Mouse (Mus musculus) kidney, postnatal 14 days (tissue): Measurements from ENCODE around the gene Selenov.
A peak's percentile ranks its signal among the peaks of the same experiment; 100 is the strongest.

ENCODE experiments used
- DNase-seq: peaks from one replicate; pipeline ENCODE4 v3.0.0; 2022; ENCODE audit warnings: mixed read lengths

Gene Selenov

DNA sequence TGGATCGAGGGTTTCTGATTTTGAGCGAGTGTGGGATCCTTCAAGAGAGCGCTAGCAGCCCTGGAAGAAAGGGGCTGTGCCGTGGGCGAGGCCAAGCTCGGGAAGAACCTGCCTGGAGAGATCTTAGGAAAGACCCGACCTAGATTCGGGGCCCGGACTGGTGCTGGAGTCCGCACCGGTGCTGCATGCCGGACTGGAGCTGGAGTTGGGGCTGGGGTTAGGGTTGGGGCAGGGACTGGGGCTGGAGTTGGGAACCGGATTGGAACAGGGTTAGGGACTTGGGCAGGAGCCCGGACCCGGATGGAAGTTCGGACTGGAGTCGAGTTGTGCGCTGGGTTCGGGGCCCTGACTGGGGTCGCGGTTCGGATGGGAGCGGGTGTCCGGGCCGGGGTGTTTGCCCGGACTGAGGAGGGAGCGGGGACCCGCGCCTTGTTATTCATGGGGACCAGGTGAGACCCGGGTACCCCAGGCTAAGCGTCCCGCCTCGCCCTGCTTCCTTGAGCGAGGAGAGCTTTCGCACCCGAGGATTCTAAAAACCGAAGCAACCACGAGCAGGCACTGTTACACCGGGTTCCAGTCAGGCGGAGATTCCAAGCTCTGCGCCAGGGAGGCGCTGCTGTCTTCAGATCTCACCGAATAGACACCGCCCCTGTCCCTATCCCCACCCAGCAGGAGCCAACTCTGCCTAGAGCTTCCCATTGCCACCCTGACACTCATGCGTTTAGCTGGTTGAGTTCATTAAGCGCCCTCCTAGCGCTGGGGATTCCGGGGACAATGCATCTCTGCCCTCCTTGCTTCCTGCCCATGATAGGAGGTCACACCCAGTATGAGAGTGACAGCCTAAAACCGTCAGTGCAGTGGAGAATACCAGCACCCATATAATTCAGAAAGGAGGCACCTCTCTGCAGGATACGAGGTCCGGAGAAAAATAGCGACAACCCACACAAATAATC is at the start of gene Selenov:
Gene Selenov (minus strand): TSS at position 549 of the 953 bp plus-strand sequence.
- DNase-seq, result peak; percentile 16

DNA sequence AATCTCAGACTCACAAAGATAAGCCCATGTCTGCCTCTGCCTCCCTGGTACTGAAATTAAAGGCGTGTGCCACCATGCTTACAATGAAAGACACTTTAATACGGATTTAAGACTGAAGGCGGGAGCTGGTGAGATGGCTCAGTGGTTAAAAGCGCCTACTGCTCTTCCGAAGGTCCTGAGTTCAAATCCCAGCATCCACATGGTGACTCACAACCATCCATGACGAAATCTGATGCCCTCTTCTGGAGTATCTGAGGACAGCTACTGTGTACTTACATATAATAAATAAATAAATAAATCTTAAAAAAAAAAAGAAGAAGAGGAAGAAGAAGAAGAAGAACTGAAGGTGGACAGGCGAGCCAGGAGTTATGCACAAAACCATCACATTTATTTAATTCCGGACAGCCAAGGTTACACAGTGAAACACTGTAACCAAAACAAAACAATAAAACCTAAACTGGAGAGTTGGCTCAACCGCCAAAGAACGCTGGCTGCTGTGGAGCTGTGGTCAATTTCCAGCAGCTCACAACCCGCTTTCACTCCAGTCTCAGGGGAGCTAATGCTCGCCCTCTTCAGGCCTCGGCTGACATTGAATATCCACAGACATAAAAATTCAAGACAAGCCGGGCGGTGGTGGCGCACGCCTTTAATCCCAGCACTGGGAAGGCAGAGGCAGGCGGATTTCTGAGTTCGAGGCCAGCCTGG is 48.4 kb upstream of the Selenov start:
- DNase-seq, result peak; percentile 74

DNA sequence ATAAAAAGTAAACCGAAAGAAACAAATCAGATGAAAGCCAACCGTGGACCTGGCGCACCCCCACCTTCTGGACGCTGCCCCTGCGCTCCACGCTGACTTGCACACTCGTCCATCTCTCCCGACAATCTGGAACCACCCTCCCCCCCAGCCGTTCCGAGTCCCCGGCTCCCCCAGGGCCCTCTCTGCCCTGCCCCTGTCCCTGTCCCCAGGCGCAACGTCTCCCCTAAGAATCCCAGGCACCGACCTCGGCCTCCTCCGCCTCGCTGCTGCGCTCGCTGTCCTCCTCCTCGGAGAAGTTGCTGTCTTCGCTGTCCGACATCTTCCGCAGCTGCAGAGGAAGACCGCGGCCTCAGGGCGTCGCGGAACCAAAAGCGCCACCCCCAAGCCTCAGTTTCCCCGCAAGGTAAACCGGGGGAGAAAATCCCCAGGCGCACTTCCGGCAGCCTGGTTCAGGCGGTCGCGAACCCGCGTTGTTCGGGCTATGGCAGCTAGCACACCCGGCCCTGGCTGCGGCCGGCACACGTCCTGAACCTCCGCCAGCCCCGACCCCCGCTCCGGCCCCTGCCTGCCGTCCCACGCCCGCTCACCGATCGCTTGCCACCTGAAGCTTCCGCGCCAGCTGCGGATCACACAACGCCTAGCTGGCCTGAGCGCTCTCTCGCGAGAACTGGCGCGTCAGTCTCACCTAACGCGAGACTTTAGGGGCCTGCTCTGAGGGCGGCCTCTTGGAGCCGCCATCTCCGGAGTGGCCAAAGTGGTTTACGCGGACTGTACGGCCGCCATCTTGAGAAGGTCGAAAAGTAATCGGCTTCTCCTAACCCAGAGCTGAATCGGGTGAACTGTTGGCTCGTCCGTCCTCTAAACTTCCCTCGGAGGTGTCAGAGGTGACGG is 47.4 kb upstream of the Selenov start, which contains the start of gene Supt5:
Gene Supt5 (minus strand): TSS at position 639 of the 891 bp plus-strand sequence.
- DNase-seq, result peak; percentile 99

DNA sequence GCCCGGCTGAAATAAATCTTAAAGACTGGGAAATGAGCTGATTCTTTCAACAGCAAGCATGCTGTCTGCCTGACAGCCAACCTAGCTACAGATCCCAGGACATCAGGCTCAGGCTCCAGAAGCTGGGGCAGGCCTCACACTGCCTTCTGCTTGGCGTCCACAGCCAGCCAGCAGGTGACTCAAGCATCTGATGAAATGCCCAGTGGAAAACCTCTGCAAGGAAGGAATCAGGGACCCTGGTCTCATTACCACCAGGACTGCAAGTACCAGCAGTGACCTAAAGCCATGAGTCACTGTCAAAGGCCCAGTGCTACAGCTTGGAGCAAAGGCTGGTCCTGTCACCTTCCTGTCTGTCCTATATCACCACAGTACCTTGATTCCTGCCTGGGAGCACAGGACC is 44.5 kb upstream of the Selenov start:
- DNase-seq, result no peak

DNA sequence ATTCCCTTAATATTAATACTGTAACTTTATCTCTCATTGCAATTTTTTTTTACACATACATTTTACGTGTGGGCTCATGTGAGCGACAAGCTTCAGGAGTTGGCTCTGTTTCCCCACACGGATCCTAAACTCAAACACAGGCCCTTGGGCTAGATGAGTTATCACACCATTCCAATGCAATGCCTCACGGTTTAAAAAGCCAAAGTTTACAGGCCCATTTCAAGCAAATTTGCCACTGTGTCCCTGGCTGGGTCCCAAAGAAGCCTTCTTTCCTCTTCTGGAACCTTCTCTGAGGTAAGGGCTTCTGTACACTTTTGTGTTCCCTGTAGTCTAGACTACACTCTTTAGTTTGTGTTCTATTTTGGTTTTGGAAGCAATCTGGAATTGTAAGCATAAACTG is 43.5 kb upstream of the Selenov start:
- DNase-seq, result no peak

DNA sequence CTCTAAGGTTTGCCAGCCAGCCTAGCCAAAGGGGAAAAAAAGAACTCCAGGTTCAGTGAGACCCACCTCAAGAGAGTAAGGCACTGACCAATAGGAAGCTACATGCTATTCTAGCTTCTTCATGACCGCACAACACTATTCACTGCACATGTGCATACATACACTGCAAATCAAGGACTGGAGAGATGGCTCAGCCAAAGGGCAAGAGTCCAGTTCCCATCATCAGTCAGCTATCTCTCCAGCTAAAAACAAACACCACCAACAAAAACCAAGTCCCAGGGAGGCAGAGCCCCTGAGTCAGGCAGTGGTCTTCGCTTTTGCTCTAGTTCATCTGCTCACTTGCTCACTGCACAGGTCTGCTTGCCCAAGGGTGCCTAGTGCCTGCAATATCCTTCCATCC is 37.3 kb upstream of the Selenov start:
- DNase-seq, result no peak

DNA sequence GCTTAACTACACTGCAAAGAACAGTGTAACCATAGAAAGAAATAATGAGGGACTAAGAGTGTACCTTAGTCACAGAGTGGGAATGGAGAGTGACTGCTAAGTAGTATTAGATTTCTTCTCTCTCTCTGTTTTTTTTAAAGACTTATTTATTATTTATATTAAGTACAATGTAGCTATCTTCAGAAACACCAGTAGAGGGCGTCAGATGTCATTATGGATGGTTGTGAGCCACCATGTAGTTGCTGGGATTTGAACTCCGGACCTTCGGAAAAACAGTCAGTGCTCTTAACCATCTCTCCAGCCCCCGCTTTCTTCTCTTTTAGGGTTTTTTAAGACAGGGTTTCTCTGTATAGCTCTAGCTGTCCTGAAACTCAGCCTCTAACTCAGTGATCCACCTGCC is 35.5 kb upstream of the Selenov start:
- DNase-seq, result no peak

DNA sequence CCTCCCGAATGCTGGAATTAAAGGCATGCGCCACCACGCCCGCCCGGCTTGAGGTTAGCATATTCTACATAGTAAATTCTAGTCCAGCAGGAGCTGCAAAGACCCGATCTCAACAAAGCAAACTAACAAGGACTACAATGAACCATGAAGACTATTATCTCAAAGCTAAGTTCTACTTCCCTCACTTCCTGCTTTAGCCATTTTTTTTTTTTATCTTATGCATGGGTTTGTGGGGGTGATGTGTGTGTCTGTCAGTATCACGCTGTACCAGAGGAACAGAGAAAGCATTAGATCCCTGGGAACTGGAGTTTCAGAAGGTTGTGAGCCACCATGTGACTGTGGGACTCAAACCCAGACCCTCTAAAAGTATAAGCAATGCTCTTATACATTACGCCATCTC is 34.3 kb upstream of the Selenov start:
- DNase-seq, result no peak

DNA sequence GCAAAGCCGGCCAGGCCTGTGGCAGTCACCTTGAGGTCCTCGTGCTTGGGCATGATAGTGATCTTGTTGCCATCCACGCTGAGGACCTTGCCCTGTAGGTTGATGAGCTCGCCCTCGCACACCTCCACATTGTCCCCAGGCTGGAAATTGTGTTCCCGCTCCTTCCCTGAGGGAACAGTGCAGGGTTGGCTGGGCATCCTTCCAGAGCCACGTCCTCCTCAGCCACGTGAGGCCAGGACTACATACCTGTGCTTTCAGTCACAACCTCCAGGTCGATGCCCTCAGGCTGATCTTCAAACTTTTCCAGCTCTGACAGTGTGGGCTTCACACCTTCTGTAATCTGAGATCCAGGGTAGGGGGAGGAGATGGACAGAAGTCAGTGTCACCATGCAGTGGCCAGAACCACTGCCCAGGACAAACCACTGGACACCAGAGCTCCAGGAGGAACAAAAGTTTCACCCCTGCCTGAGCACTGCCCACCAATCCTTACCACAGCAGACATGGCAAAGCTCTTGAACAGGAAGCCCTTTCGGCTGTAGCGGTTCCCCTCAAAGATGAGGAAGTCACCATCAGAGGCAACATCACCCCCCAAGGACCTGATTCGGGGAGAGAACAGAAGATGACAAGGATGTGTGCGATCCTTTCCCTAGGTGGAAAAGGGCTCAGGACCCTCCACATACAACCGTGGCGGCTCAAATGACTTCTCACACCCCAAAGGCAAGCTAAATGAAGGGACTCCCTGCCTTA is 31.2 kb upstream of the Selenov start:
- DNase-seq, result peak; percentile 14

DNA sequence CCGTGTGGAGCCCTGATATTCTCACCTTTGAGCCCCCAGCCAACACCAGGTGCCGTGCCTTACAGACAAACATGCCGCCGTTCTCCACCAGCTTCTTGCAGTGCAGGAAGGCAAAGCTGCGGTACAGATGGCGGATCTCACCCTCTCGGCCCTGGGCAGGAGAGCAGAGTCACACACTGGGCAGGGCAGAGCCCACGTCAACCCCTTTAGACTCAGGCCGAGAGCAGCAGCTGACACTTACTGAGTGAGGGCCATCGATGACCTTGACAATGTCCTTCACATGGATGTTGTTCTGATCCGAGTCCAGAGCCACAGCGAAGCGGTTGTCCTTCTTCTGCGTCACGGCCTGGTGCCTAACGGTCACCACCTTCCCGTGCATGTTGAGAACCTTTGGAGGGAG is 27.7 kb upstream of the Selenov start:
- DNase-seq, result no peak

DNA sequence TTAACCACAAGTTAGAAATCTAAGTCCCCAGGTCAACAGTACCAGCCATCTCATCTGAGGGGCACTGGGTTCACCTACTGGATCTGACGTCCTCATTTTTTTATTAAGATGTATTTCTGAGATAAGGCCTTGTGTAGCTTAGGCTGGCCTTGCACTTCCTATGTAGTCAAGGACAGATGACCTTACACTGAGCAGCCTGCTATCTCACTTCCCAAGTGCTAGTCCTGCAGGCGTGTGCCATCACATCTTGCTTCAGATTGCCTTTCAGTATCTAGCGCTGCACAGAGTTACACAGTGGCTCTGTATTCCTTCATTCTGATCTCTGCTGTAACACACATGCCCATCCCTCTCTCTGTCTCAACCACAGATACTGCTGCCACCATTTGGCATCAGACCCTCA is 27.1 kb upstream of the Selenov start:
- DNase-seq, result no peak

DNA sequence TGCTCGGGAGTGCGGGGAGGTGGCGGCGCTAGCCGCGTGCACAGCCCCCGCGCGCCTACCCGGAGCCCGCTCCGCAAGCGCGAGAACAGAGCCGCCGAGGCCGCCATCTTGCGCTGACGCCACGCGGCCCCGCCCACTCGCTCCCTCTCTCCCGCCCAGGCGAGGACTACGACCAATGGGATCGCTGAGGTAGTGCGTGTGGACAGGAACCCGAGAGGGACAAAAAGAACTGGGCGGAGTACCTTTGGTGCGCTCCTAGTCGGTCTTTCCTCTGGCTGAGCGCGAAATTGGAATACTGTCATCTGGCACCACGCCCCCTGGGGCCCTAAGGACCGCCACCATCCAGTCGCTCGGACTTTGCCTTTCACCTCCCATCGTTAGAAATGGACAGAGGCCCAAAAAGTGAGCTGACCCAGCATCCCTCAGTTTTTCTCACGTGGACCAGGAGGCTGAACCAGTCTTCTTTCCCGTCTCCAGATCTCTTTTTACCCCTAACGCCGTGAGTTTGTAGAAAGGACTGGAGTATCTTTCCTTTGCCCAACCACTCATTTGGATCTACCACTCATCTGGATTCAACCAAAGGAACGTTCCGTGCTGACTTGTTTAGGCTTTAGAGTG is 21.0 kb upstream of the Selenov start, which contains the start of gene Timm50:
Gene Timm50 (minus strand): TSS at position 147 of the 618 bp plus-strand sequence.
- DNase-seq, result peak; percentile 98

DNA sequence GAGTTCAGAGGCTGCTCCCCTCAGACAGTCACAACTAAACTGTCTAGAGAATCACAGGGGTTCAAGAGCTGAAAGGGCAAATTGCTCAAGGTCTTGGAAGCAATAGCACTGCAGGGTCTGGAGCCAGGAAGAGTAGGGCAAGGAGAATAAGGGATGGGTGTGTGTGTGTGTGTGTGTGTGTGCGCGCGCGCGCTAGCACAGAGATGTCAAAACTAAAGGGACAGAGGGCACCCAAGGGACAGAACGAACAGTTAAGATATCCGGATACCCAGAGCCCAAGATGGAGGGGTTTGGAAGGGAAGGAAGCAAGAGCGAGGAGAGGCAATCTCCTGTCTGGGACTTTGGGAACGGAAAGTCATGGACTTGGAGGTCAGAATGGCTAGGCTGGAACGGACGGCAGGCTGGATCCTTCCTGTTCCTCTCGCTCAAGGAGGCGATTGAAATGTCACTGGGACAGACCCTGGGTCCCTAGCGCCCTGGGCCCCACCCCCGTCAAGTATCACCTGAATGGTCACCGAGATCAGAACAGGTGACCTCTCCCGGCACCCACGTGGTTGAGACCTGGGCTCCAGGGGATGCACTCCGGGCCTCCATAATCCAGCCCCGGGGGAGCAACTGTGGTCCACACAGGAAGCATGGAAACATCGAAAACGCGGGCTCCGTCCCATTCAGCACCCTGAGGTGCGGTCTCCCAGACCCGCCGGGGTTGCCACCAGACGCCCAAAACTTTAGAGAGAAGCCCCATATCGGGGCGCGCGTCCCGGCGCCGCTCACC is 20.4 kb upstream of the Selenov start:
- no peak for DNase-seq

DNA sequence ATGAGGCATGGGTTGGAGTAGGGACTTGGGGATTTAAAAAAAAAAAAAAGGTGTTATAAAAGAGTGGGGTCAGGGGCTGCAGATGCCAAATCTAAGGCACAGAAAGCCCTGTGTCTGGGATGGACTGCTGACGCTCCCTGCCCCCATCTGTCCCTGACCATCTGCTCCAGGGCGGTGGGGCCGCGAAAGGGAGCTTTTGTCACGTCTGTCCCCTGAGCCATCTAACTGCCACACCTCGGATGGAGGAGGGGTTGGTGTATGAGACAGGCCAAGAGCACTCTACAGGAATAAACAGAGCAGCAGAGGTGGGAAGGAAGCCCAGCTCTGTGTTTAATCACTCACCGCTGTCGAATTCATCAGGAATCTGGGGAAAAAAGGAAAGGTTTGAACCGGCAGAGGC is 18.8 kb upstream of the Selenov start:
- DNase-seq, result no peak

DNA sequence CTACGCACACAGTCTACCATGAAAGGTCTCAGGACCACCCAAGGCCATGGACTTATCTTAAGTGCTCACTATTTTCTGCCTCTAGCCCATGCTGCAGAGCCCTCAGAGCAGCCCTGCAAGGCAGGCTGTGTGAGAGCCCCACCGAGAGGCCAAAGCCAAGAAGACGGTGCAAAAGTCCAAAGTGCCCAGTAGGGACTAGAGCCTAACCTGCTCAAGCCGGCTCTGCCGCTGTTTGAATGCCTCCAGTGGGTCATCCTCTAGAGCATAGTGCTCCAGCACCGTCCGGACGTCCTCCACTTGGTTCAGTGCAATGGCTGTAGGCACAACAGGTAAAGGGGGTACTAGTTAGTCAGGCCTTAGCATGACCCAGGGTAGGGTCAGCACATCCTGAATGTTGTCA is 15.2 kb upstream of the Selenov start:
- peak; percentile 62 for DNase-seq

DNA sequence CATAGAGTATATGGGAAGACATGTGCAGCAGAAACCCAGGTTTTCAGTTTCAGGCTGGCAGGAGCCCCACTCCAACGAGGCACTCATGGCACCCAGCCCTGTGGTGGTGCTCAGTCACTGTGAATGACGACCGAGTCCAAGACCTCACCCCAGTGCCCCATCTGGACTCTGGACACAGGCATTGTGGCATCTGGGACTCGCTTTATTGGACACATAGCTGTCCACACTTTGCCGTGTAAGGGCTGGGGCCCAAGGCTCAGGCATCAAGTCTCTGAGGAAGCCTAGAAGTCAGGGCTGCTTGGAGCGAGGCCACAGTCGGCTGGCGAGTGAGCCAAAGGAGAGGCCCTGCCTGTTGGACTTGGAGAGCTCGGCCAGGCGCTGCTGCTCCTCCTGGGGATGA is 14.7 kb upstream of the Selenov start:
- DNase-seq, result peak; percentile 19

DNA sequence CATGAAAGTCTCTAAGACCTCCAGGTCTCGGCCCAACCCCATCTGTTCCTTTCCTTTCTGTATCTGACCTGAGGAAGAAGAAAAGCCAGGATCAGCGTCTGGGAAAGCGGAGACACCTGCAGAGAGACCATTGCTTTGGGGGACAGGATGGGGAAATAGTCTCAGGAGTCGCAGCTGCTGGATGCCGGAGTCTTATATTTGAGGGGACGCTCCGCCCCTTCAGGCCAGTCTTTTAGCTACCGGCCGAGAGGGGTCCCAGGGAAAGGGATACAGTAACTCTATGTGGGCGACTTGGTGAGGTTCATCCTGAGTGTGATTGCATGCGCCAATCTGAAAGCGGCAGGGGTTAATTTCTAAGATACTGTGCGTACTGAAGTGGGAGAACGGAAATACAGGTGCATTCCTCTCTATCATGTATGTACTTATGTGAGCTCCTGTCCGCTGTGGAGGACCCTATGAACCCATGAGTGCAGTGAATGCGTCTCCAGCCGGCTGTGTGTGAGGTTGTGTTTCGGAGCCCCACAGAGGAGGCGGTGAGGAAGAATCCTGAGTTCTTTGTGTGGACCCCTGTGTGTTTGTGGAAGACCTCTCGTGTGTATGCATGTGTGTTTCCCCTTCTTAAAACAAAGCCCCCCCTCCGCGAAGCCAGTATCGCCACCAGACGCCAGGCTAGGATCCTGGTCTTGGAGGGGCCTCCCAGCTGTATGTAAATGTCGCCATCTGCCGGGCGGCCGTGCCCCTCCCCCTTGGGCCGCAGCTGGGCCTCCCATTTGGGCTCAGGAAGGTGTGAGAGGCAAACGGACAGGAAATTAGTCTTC is 10.8 kb upstream of the Selenov start, which contains the start of gene Dll3:
Gene Dll3 (minus strand): TSS at position 623 of the 818 bp plus-strand sequence.
- DNase-seq, result peak; percentile 65

DNA sequence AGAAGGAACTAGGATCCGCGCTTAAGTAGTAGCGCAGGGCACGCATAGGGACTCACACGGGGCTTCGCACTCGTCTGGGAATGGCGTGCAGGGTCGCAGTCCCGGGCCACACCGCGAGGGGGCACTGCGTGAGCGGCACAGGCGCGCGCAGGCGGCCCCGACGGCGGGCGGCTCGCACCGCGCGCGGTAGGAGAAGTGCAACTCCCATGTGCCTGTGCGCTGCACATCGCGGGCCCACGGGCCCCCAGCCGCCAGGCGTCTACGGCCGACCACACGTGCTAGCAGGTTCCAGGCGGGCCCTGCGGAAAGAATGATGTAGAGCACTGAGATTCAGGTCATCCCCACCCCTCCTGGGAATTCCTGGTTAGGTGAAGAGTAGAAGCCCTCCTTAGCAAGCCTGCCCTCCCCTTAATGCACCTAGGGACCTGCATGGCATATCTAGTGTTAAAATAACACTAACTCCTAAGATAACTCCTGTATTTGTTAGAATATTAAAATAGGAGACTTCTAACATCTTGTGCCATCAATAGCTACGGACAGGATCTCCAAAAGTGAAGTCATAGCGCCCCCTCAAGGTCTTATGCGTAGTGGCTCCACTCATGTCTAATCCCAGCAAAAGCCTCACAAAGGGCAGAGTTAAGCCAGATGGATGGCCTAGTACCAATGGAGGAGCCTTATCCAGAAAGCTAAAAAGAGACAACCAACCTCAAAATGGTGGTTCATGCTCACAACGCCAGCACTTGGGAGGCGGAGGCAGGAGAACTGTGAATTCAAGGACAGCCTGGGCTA is 8.0 kb upstream of the Selenov start:
- DNase-seq, result peak; percentile 63

DNA sequence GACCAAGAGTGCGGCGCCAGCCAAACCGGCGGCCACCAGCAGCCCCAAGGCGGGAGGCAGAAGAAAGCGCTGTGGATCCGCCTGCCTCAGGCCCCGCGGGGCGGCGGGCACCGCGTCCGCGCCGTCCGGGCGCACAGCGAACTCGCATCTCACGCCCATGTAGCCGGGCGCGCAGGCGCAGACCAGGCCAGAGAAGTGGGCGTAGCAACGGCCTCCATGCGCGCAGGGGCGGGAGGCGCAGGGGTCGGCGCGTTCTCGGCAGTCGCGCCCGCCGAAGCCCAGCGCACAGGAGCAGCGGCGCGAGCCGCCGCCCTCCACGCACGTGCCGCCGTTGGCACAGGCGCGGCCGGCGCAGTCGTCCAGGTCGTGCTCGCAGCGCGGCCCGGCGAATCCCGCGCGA is 3.5 kb upstream of the Selenov start:
- peak; percentile 79 for DNase-seq
